Mouse (Mus musculus) hindbrain, postnatal 0 days (tissue): ENCODE results near the gene Atxn3. TPM values are rescaled to one million over a fixed set of nuclear protein-coding genes. Genes with fewer than 3 reads are reported as not detected.

ENCODE experiments used
- ATAC-seq: fragments of 200-750 bp; cut with Nextera tagmentation; 2 replicates; pipeline ENCODE4 v1.8.0; 2017; ENCODE audit warnings: mild to moderate bottlenecking, moderate TSS enrichment, moderate library complexity
- DNase-seq: peaks from one replicate; pipeline ENCODE4 v3.0.0-alpha.2; 2015; ENCODE audit warnings: low spot score
- H3K27ac ChIP-seq: fragments of 300-500 bp; sonication (generic); 2 replicates; pipeline ENCODE4 v1.5.1; 2014; ENCODE audit warnings: mild to moderate bottlenecking
- H3K27me3 ChIP-seq: fragments of 300-500 bp; sonication (generic); 2 replicates; pipeline ENCODE4 v1.6.1; 2014; ENCODE audit warnings: low read length, mixed read lengths; ENCODE audit not compliant: insufficient read depth
- H3K36me3 ChIP-seq: fragments of 300-500 bp; sonication (generic); 2 replicates; pipeline ENCODE4 v1.6.1; 2014; ENCODE audit warnings: low read length, mixed read lengths; ENCODE audit not compliant: insufficient read depth
- H3K4me1 ChIP-seq: fragments of 300-500 bp; sonication (generic); 2 replicates; pipeline ENCODE4 v1.6.1; 2014; ENCODE audit warnings: antibody characterized with exemption, low read length, mixed read lengths; ENCODE audit not compliant: insufficient read depth
- H3K4me2 ChIP-seq: fragments of 300-500 bp; sonication (generic); 2 replicates; pipeline ENCODE4 v1.6.1; 2014; ENCODE audit warnings: low read depth, mild to moderate bottlenecking, low read length, moderate library complexity, mixed read lengths
- H3K4me3 ChIP-seq: fragments of 300-500 bp; sonication (generic); 2 replicates; pipeline ENCODE4 v1.5.1; 2014; ENCODE audit warnings: low read length
- H3K9ac ChIP-seq: fragments of 300-500 bp; sonication (generic); replicated peaks from 2 replicates; pipeline ENCODE4 v1.6.1; 2014; ENCODE audit warnings: mild to moderate bottlenecking, low read length, moderate library complexity, mixed read lengths
- H3K9me3 ChIP-seq: fragments of 300-500 bp; sonication (generic); 2 replicates; pipeline ENCODE4 v1.6.1; 2016; ENCODE audit warnings: low read length, mixed read lengths
- CTCF ChIP-seq: IDR thresholded peaks from 2 replicates; pipeline ENCODE4 v1.5.1; 2016; ENCODE audit warnings: antibody characterized with exemption, control low read depth, low read depth
- WGBS: fragments of 180-500 bp; shearing (Covaris S2); extraction: QIAGEN DNeasy Blood & Tissue Kit; methylation state at CpG from one replicate; pipeline ENCODE4 v1.1.7; 2014; 5-methylcytosine and 5-hydroxymethylcytosine counted together
- polyA plus RNA-seq: library from polyadenylated mRNA; unstranded; fragments of >200 nt; fragmentation: Nextera tagmentation; extraction: Ambion mirVana; gene quantifications from 2 replicates; pipeline ENCODE4 v1.2.1, GENCODE M21; 2015
- total RNA-seq: library from RNA; depleted of rRNA; stranded (reverse); fragments of >200 nt; gene quantifications from 2 replicates; pipeline ENCODE4 v1.2.3, GENCODE M21; 2014; rRNA removed

Gene Atxn3
- 8.3 and 24.2 TPM in 2 replicates for total RNA-seq
- 7.6 and 8.9 TPM in 2 replicates for polyA plus RNA-seq

GRCm38 (mm10) chr12:101957942-101958544, at the start of gene Atxn3:
Gene Atxn3, minus strand, starts transcription at chr12:101958246.
- peak within 1 kb of the TSS; percentile 83 for H3K9ac ChIP-seq

GRCm38 (mm10) chr12:102000785-102001184, 42.7 kb upstream of the Atxn3 start:
- no peak overlapping the region for H3K4me3 ChIP-seq
- H3K27ac ChIP-seq, result no peak overlapping the region
- H3K4me2 ChIP-seq, result no peak overlapping the region
- no peak for ATAC-seq
- H3K4me1 ChIP-seq, result no peaks in the 10 kb centered on the region
- DNase-seq, result no peak
- H3K36me3 ChIP-seq, result peaks cover 45% of the 10 kb centered on the region
- no peak overlapping the region for H3K9ac ChIP-seq
- no peaks in the 10 kb centered on the region for H3K27me3 ChIP-seq
- 94% methylated on average over 11 of the region's 11 CpGs for WGBS
- TF ChIP-seq CTCF, result no peak
- H3K9me3 ChIP-seq, result no peaks in the 10 kb centered on the region

More at GRCm38 (mm10) chr12:101957942-101958544, at the start of gene Atxn3:
- ATAC-seq (peak; percentile 100), DNase-seq (peak; percentile 98)
- H3K9me3 ChIP-seq, result no peaks in the 10 kb centered on the region
- TF ChIP-seq CTCF, result peak; percentile 64
- 0 out of 2 replicates have a peak, but pooled peaks cover 3% of the 10 kb centered on the region for H3K4me1 ChIP-seq
- H3K4me3 ChIP-seq, result peak within 1 kb of the TSS; percentile 95
- WGBS, result under 1% methylated on average over 53 of the region's 54 CpGs
- peak within 1 kb of the TSS; percentile 72 for H3K27ac ChIP-seq
- H3K4me2 ChIP-seq, result peak within 1 kb of the TSS; percentile 72
- no peaks in the 10 kb centered on the region for H3K36me3 ChIP-seq
- no peaks in the 10 kb centered on the region for H3K27me3 ChIP-seq

- Histone ChIP-seq H3K36me3 (peaks cover 44% of the 10 kb centered on the region), H3K27me3 (no peaks in the 10 kb centered on the region), H3K9ac (no peak overlapping the region), H3K9me3 (no peaks in the 10 kb centered on the region), H3K27ac (no peak overlapping the region), H3K4me2 (no peak overlapping the region), H3K4me1 (no peaks in the 10 kb centered on the region), H3K4me3 (no peak overlapping the region)
- ATAC-seq (no peak), DNase-seq (no peak)
- no peak for TF ChIP-seq CTCF
- WGBS, result 95% methylated on average over 5 of the region's 5 CpGs
Measured at GRCm38 (mm10) chr12:101998929-101999328, 40.9 kb upstream of the Atxn3 start.

GRCm38 (mm10) chr12:101994576-101995467, 36.8 kb upstream of the Atxn3 start:
- H3K4me3 ChIP-seq, result no peak overlapping the region
- H3K4me1 ChIP-seq, result no peaks in the 10 kb centered on the region
- H3K36me3 ChIP-seq, result peaks cover 43% of the 10 kb centered on the region
- DNase-seq, result no peak
- ATAC-seq, result no peak
- no peak overlapping the region for H3K9ac ChIP-seq
- no peak overlapping the region for H3K27ac ChIP-seq
- H3K9me3 ChIP-seq, result no peaks in the 10 kb centered on the region
- 99% methylated on average over 8 of the region's 8 CpGs for WGBS
- H3K27me3 ChIP-seq, result no peaks in the 10 kb centered on the region
- H3K4me2 ChIP-seq, result no peak overlapping the region
- TF ChIP-seq CTCF, result no peak

GRCm38 (mm10) chr12:101987659-101988058, 29.6 kb upstream of the Atxn3 start:
- DNase-seq, result no peak
- Histone ChIP-seq H3K4me1 (no peaks in the 10 kb centered on the region), H3K4me2 (no peak overlapping the region), H3K27me3 (no peaks in the 10 kb centered on the region), H3K9me3 (no peaks in the 10 kb centered on the region), H3K4me3 (no peak overlapping the region), H3K27ac (no peak overlapping the region), H3K9ac (no peak overlapping the region), H3K36me3 (peaks cover 66% of the 10 kb centered on the region)
- no peak for TF ChIP-seq CTCF
- 95% methylated on average over 6 of the region's 6 CpGs for WGBS
- no peak for ATAC-seq

- WGBS, result 34% methylated on average over 3 of the region's 3 CpGs
- peaks cover 46% of the 10 kb centered on the region for H3K36me3 ChIP-seq
- peak; percentile 80 for TF ChIP-seq CTCF
- no peak overlapping the region for H3K27ac ChIP-seq
- 0 out of 2 replicates have a peak, but pooled peaks have one; percentile 51 for ATAC-seq
- H3K4me1 ChIP-seq, result no peaks in the 10 kb centered on the region
- H3K4me2 ChIP-seq, result no peak overlapping the region
- DNase-seq, result peak; percentile 77
- H3K27me3 ChIP-seq, result no peaks in the 10 kb centered on the region
- no peaks in the 10 kb centered on the region for H3K9me3 ChIP-seq
- H3K9ac ChIP-seq, result no peak overlapping the region
- no peak overlapping the region for H3K4me3 ChIP-seq
Measured at GRCm38 (mm10) chr12:101985110-101985509, 27.1 kb upstream of the Atxn3 start.

GRCm38 (mm10) chr12:101982977-101983376, 24.9 kb upstream of the Atxn3 start:
- WGBS, result 92% methylated on average over 9 of the region's 9 CpGs
- Histone ChIP-seq H3K9me3 (no peaks in the 10 kb centered on the region), H3K27me3 (no peaks in the 10 kb centered on the region), H3K36me3 (peaks cover 34% of the 10 kb centered on the region), H3K9ac (no peak overlapping the region), H3K4me3 (no peak overlapping the region), H3K4me2 (no peak overlapping the region), H3K4me1 (no peaks in the 10 kb centered on the region), H3K27ac (no peak overlapping the region)
- DNase-seq (no peak), ATAC-seq (no peak)
- TF ChIP-seq CTCF, result no peak
